Mouse (Mus musculus) myocyte (in vitro differentiated cells): ENCODE measurements at regions not wholly inside any gene's neighbourhood (a gene's known extent, or its start where the extent isn't known, plus 50 kb on each side); places are given as distances from the start of the nearest gene placed in this dataset.

Experiments
- H3K27me3 ChIP-seq: one replicate; pipeline ENCODE4 v1.6.1; 2011; ENCODE audit not compliant: control insufficient read depth, insufficient read depth, insufficient read length
- H3K36me3 ChIP-seq: one replicate; pipeline ENCODE4 v1.6.1; 2011; ENCODE audit not compliant: control insufficient read depth, insufficient read depth
- H3K4me2 ChIP-seq: one replicate; pipeline ENCODE4 v1.6.1; 2011; ENCODE audit warnings: low read depth, control low read depth
- H3K4me3 ChIP-seq: one replicate; pipeline ENCODE4 v1.5.1; 2011; ENCODE audit warnings: mild to moderate bottlenecking, control low read depth, moderate library complexity
- H3K79me2 ChIP-seq: one replicate; pipeline ENCODE4 v1.6.1; 2011; ENCODE audit not compliant: control insufficient read depth, insufficient read depth
- H3ac ChIP-seq: one replicate; pipeline ENCODE4 v1.6.1; 2011; ENCODE audit not compliant: control insufficient read depth, insufficient read length
- CEBPB ChIP-seq: IDR thresholded peaks from 2 replicates; pipeline ENCODE4 v1.6.1; 2011; ENCODE audit warnings: mild to moderate bottlenecking, moderate library complexity; ENCODE audit not compliant: poor library complexity, insufficient read depth, severe bottlenecking
- E2F4 ChIP-seq: IDR thresholded peaks from one replicate; pipeline ENCODE4 v1.6.1; 2011; ENCODE audit warnings: mild to moderate bottlenecking, control low read depth, moderate library complexity; ENCODE audit not compliant: insufficient read depth
- MAX ChIP-seq: IDR thresholded peaks from one replicate; pipeline ENCODE4 v1.6.1; 2011; ENCODE audit warnings: low read depth, mild to moderate bottlenecking, control low read depth
- MYOD1 ChIP-seq, 3 experiments: IDR thresholded peaks; one replicate each; pipeline ENCODE4 v1.6.1; 2011; ENCODE audit warnings: control low read depth in 2 of 3, low read depth in 2 of 3, mild to moderate bottlenecking in 2 of 3, moderate library complexity in 1 of 3; ENCODE audit not compliant: insufficient read length in 2 of 3, control insufficient read depth in 1 of 3
- MYOG ChIP-seq, 3 experiments: IDR thresholded peaks; one replicate each; pipeline ENCODE4 v1.6.1; 2011; ENCODE audit warnings: control low read depth in 2 of 3, low read depth in 2 of 3, mild to moderate bottlenecking in 2 of 3; ENCODE audit not compliant: insufficient read length in 2 of 3, control insufficient read depth in 1 of 3, insufficient read depth in 1 of 3
- POLR2A ChIP-seq: IDR thresholded peaks from one replicate; pipeline ENCODE4 v1.6.1; 2011; ENCODE audit warnings: low read depth, mild to moderate bottlenecking, control low read depth, moderate library complexity; ENCODE audit not compliant: insufficient read length
- POLR2AphosphoS2 ChIP-seq: IDR thresholded peaks from one replicate; pipeline ENCODE4 v1.6.1; 2011; ENCODE audit warnings: low read depth, control low read depth; ENCODE audit not compliant: insufficient read length
- REST ChIP-seq: IDR thresholded peaks from one replicate; pipeline ENCODE4 v1.6.1; 2011; ENCODE audit warnings: mild to moderate bottlenecking, control low read depth, moderate library complexity; ENCODE audit not compliant: insufficient read depth, insufficient read length
- SRF ChIP-seq: IDR thresholded peaks from one replicate; pipeline ENCODE4 v1.6.1; 2011; ENCODE audit warnings: low read depth; ENCODE audit not compliant: control insufficient read depth, insufficient read length
- TCF12 ChIP-seq: IDR thresholded peaks from one replicate; pipeline ENCODE4 v1.6.1; 2011; ENCODE audit warnings: mild to moderate bottlenecking, control low read depth; ENCODE audit not compliant: poor library complexity, insufficient read depth, severe bottlenecking
- TCF3 ChIP-seq: IDR thresholded peaks from one replicate; pipeline ENCODE4 v1.6.1; 2011; ENCODE audit warnings: low read depth, control low read depth; ENCODE audit not compliant: insufficient read length
- USF1 ChIP-seq: IDR thresholded peaks from one replicate; pipeline ENCODE4 v1.6.1; 2011; ENCODE audit warnings: low read depth, mild to moderate bottlenecking, control low read depth, moderate library complexity

DNA sequence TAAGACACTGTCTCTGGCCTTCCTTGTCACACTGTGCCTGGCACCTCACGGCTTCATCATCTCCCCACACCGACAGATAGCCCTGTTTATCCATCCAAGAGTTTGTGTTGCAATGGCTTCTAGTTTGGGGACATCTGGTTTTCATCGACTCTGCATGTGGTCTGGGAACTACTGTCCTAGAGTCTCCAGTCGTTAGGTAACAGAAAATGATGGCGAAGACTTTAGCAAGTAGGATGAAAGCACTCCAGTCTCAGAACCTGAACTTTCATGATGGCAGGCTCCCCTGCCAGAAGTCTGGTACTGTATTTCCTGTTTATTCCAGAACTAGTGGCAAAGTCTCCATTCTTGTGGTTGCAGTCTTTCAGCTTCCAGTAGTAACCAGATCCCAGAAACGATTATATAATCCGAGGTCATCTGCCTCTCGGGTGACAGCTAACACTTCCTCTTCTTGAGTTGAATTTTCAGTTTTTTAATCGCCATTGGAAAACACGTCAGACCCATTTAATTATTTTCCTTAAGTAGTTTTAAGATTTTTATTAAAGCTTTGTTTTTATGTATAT, 81.1 kb upstream of the Supt20 start:
- no peak overlapping the region for H3K4me3 ChIP-seq
- H3K79me2 ChIP-seq, result no peaks in the 10 kb centered on the region
- no peak overlapping the region for H3K4me2 ChIP-seq
- H3K36me3 ChIP-seq, result no peaks in the 10 kb centered on the region
- TF ChIP-seq USF1, result no peak
- no peak for TF ChIP-seq SRF
- no peak for TF ChIP-seq CEBPB
- TF ChIP-seq MAX, result no peak
- TF ChIP-seq E2F4, result no peak
- no peak for TF ChIP-seq TCF12
- no peak overlapping the region for H3ac ChIP-seq
- H3K27me3 ChIP-seq, result no peaks in the 10 kb centered on the region

DNA sequence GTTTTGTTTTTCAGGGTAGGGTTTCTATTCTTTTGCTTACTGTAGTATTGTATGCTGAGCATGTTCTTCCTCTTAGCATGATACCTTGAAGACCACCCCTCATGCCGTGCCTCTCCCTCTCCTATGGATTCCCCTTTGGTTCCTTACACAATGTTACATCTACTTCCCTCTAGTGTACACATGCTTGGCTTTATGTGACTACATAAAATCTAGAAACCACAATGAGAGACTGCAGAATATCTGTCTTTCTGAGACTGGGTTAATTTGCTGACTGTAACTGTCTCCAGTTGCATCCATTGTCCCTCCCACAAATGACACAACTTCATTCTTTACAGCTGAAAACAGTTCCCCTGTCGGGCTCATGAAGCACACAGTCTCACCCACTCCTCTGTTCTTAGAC, 78.8 kb upstream of the Supt20 start:
- no peak overlapping the region for H3ac ChIP-seq
- no peaks in the 10 kb centered on the region for H3K36me3 ChIP-seq
- no peaks in the 10 kb centered on the region for H3K27me3 ChIP-seq
- H3K4me3 ChIP-seq, result no peak overlapping the region
- H3K4me2 ChIP-seq, result no peak overlapping the region
- H3K79me2 ChIP-seq, result no peaks in the 10 kb centered on the region
- TF ChIP-seq E2F4 (no peak), CEBPB (no peak), POLR2AphosphoS2 (no peak), POLR2A (no peak), SRF (no peak), USF1 (no peak), MAX (no peak), TCF12 (no peak), MYOG (IDR thresholded peaks at IDR 0.05; ENCODE audit: control insufficient read depth in 1 of 3, insufficient read depth in 1 of 3, insufficient read length in 2 of 3, low read depth in 2 of 3) (no peak), MYOD1 (IDR thresholded peaks at IDR 0.05; ENCODE audit: control insufficient read depth in 1 of 3, insufficient read length in 2 of 3, low read depth in 2 of 3) (no peak), REST (no peak), TCF3 (no peak)

DNA sequence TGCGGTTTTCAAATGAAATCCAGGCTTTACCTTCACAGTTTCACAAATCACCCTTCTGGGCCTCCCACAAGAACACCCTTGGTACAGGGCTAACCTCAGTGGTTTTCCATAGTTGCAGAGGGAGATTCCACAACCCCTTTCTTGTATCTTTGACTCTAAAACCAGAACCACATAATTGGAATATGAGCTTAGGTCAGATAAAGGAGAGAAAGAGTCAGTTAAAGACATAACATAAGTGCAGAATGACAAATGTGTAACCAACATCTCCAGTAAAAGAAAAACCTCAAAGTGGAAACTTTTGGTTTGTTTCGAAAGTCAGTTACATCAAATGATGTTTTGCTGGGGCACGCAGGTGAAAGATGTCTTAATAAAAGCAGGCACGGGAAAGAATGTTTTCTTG, 75.3 kb upstream of the Supt20 start:
- Histone ChIP-seq H3K27me3 (no peaks in the 10 kb centered on the region), H3K79me2 (no peaks in the 10 kb centered on the region), H3ac (no peak overlapping the region), H3K4me2 (no peak overlapping the region), H3K4me3 (no peak overlapping the region), H3K36me3 (no peaks in the 10 kb centered on the region)
- TF ChIP-seq TCF3, result no peak
- TF ChIP-seq MAX, result no peak

DNA sequence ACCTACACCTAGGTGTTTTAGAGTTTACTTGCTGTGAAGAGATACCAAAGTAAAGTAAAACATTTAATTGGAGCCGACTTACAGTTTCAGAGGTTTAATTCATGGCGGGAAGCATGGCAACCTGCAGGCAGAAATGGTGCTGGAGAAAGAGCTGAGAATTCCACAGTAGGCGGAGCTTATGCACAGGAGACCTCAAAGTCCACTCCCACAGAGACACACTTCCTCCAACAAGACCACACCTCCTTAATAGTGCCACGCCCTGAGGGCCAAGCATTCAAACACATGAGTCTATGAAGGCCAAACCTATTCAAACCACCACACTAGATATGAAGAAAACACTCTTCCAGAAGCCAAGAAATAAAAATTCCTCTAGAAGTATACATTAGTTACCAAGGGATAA, 74.3 kb upstream of the Supt20 start:
- H3K4me2 ChIP-seq, result no peak overlapping the region
- H3K36me3 ChIP-seq, result no peaks in the 10 kb centered on the region
- H3K4me3 ChIP-seq, result no peak overlapping the region
- TF ChIP-seq MYOD1 (IDR thresholded peaks at IDR 0.05; ENCODE audit: control insufficient read depth in 1 of 3, insufficient read length in 2 of 3, low read depth in 2 of 3), result no peak
- TF ChIP-seq USF1, result no peak
- TF ChIP-seq REST, result no peak
- TF ChIP-seq CEBPB, result no peak
- TF ChIP-seq MAX, result no peak
- no peak for TF ChIP-seq E2F4
- TF ChIP-seq TCF12, result no peak
- TF ChIP-seq MYOG (IDR thresholded peaks at IDR 0.05; ENCODE audit: control insufficient read depth in 1 of 3, insufficient read depth in 1 of 3, insufficient read length in 2 of 3, low read depth in 2 of 3), result no peak
- no peak for TF ChIP-seq POLR2A
- no peak for TF ChIP-seq SRF
- no peak for TF ChIP-seq POLR2AphosphoS2
- no peak for TF ChIP-seq TCF3
- no peaks in the 10 kb centered on the region for H3K27me3 ChIP-seq
- H3ac ChIP-seq, result no peak overlapping the region
- H3K79me2 ChIP-seq, result no peaks in the 10 kb centered on the region

DNA sequence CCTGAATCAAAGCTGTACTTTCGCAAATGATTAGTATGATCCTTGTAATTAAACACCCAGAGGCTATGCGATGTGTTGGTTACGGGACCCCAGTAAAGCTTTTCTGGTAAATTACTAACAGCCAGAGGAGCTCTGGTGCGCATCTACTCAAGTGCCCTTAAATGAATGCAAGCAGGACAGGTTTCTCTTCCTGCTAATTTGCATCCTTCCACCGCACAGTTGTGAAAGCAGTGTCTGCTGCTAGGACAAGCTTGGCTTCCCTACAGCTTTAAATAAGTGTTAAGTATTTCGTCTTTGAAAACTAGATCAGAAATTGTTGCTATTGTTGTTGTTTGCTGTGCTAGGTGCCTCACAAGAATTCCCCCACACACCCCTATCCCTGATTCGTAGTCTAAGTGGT, 62.4 kb upstream of the Supt20 start:
- no peaks in the 10 kb centered on the region for H3K79me2 ChIP-seq
- no peak overlapping the region for H3K4me3 ChIP-seq
- no peaks in the 10 kb centered on the region for H3K36me3 ChIP-seq
- H3ac ChIP-seq, result no peak overlapping the region
- no peaks in the 10 kb centered on the region for H3K27me3 ChIP-seq
- TF ChIP-seq POLR2AphosphoS2 (no peak), TCF3 (no peak), CEBPB (no peak), MYOG (IDR thresholded peaks at IDR 0.05; ENCODE audit: control insufficient read depth in 1 of 3, insufficient read depth in 1 of 3, insufficient read length in 2 of 3, low read depth in 2 of 3) (no peak), E2F4 (no peak), POLR2A (no peak), MAX (no peak), TCF12 (no peak), MYOD1 (IDR thresholded peaks at IDR 0.05; ENCODE audit: control insufficient read depth in 1 of 3, insufficient read length in 2 of 3, low read depth in 2 of 3) (no peak), REST (no peak), SRF (no peak), USF1 (no peak)
- H3K4me2 ChIP-seq, result no peak overlapping the region
